Mouse (Mus musculus) brown adipose tissue, adult 24 weeks (tissue): ENCODE data around the gene Zmiz1. TPM values are rescaled to one million over a fixed set of nuclear protein-coding genes. Genes with fewer than 3 reads are reported as not detected.

Experiments used
- H3K27ac ChIP-seq: fragments of 200-500 bp; replicated peaks from 2 replicates; pipeline ENCODE4 v1.5.1; 2012; ENCODE audit warnings: low read depth, mild to moderate bottlenecking, low read length
- H3K4me1 ChIP-seq: fragments of 200-500 bp; 2 replicates; pipeline ENCODE4 v1.6.1; 2012; ENCODE audit warnings: low read length, mixed read lengths; ENCODE audit not compliant: control insufficient read depth, insufficient read depth, insufficient read length
- H3K4me3 ChIP-seq: fragments of 200-500 bp; 2 replicates; pipeline ENCODE4 v1.5.1; 2012; ENCODE audit warnings: low read depth, mild to moderate bottlenecking, low read length, moderate library complexity; ENCODE audit not compliant: insufficient read depth
- polyA plus RNA-seq: library from polyadenylated mRNA; stranded (reverse); fragments of >200 nt; gene quantifications from 2 replicates; pipeline ENCODE4 v1.2.4, GENCODE M21; 2012; ENCODE audit not compliant: missing spikeins, insufficient read depth, insufficient read length

The Zmiz1 gene
- polyA plus RNA-seq, 1 experiment = 17.0 TPM

- H3K4me3 ChIP-seq = no peak overlapping the region
- H3K27ac ChIP-seq = no peak overlapping the region
- peaks cover 36% of the 10 kb centered on the region for H3K4me1 ChIP-seq
Observed at GRCm38 (mm10) chr14:25624659-25625058, 165.7 kb downstream of the Zmiz1 start.

GRCm38 (mm10) chr14:25627599-25628255 is 168.7 kb downstream of the Zmiz1 start:
- H3K4me3 ChIP-seq = no peak overlapping the region
- H3K4me1 ChIP-seq = peaks cover 40% of the 10 kb centered on the region
- H3K27ac ChIP-seq = no peak overlapping the region

GRCm38 (mm10) chr14:25628448-25629099 is 169.6 kb downstream of the Zmiz1 start:
- Histone ChIP-seq H3K27ac (no peak overlapping the region), H3K4me1 (peaks cover 36% of the 10 kb centered on the region)

GRCm38 (mm10) chr14:25629866-25630606 is 171.1 kb downstream of the Zmiz1 start:
- H3K4me3 ChIP-seq = no peak overlapping the region
- H3K4me1 ChIP-seq = peaks cover 30% of the 10 kb centered on the region
- H3K27ac ChIP-seq = no peak overlapping the region

More at GRCm38 (mm10) chr14:25628448-25629099, 169.6 kb downstream of the Zmiz1 start:
- H3K4me3 ChIP-seq = no peak overlapping the region

- Histone ChIP-seq H3K27ac (no peak overlapping the region), H3K4me1 (peaks cover 34% of the 10 kb centered on the region), H3K4me3 (no peak overlapping the region)
Observed at GRCm38 (mm10) chr14:25630647-25631409, 171.8 kb downstream of the Zmiz1 start.

GRCm38 (mm10) chr14:25631481-25631880 is 172.5 kb downstream of the Zmiz1 start:
- no peak overlapping the region for H3K27ac ChIP-seq
- no peak overlapping the region for H3K4me3 ChIP-seq
- H3K4me1 ChIP-seq = peaks cover 29% of the 10 kb centered on the region

GRCm38 (mm10) chr14:25633539-25634300 is 174.7 kb downstream of the Zmiz1 start:
- H3K4me3 ChIP-seq = no peak overlapping the region
- peaks cover 19% of the 10 kb centered on the region for H3K4me1 ChIP-seq
- H3K27ac ChIP-seq = no peak overlapping the region

- Histone ChIP-seq H3K27ac (no peak overlapping the region), H3K4me3 (no peak overlapping the region), H3K4me1 (peaks cover 22% of the 10 kb centered on the region)
Observed at GRCm38 (mm10) chr14:25634328-25634727, 175.3 kb downstream of the Zmiz1 start.

GRCm38 (mm10) chr14:25635746-25636145 is 176.8 kb downstream of the Zmiz1 start:
- peaks cover 27% of the 10 kb centered on the region for H3K4me1 ChIP-seq
- H3K27ac ChIP-seq = no peak overlapping the region
- H3K4me3 ChIP-seq = no peak overlapping the region

- H3K4me3 ChIP-seq = no peak overlapping the region
- H3K27ac ChIP-seq = no peak overlapping the region
- peaks cover 27% of the 10 kb centered on the region for H3K4me1 ChIP-seq
Observed at GRCm38 (mm10) chr14:25636297-25636696, 177.3 kb downstream of the Zmiz1 start.

GRCm38 (mm10) chr14:25639120-25639758 is 180.3 kb downstream of the Zmiz1 start:
- Histone ChIP-seq H3K4me1 (peaks cover 25% of the 10 kb centered on the region), H3K4me3 (no peak overlapping the region), H3K27ac (no peak overlapping the region)

GRCm38 (mm10) chr14:25639979-25640378 is 181.0 kb downstream of the Zmiz1 start:
- H3K27ac ChIP-seq = no peak overlapping the region
- H3K4me3 ChIP-seq = no peak overlapping the region
- H3K4me1 ChIP-seq = peaks cover 23% of the 10 kb centered on the region

GRCm38 (mm10) chr14:25640421-25641056 is 181.6 kb downstream of the Zmiz1 start:
- Histone ChIP-seq H3K4me1 (peaks cover 22% of the 10 kb centered on the region), H3K4me3 (no peak overlapping the region), H3K27ac (no peak overlapping the region)

- Histone ChIP-seq H3K4me1 (peaks cover 20% of the 10 kb centered on the region), H3K27ac (no peak overlapping the region), H3K4me3 (no peak overlapping the region)
Observed at GRCm38 (mm10) chr14:25641067-25641466, 182.1 kb downstream of the Zmiz1 start.
